Mouse (Mus musculus): ENCODE results near the gene Trabd2b.

DNA sequence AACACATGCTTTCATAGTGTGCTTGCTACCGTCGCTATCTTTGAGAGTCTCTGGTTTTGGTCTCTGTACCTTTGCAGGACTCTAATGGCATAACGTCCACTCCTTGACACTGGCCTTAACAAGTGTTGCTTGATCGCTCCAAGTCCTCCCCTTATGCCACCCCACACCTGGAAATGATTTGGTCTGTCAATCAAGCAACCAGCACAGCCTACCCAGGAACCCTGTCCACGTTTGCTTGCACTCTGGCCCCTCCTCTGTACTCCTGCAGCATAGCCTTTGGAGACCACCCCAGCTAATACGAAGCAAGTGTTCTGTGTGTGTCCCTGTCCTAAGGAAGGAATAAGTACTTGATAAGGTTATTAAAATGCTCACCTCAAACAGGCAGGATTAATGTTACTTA, 161.1 kb downstream of the Trabd2b start:
- TF ChIP-seq CTCF (IDR thresholded peaks at IDR 0.05; ENCODE audit: control insufficient read depth, insufficient read depth, insufficient replicate concordance, low read depth, low read length) (no peak), POLR2A (IDR thresholded peaks at IDR 0.05; ENCODE audit: control insufficient read depth, low read depth, low read length) (no peak)

Data from testis, adult 2 months (tissue).